Mouse (Mus musculus): ENCODE data around the gene Scg3.
"Not testable (repeated sequence)": the region's sequence is repeated elsewhere in the genome, so short reads cannot be mapped to it uniquely, and the experiment has no call there.

Gene Scg3

DNA sequence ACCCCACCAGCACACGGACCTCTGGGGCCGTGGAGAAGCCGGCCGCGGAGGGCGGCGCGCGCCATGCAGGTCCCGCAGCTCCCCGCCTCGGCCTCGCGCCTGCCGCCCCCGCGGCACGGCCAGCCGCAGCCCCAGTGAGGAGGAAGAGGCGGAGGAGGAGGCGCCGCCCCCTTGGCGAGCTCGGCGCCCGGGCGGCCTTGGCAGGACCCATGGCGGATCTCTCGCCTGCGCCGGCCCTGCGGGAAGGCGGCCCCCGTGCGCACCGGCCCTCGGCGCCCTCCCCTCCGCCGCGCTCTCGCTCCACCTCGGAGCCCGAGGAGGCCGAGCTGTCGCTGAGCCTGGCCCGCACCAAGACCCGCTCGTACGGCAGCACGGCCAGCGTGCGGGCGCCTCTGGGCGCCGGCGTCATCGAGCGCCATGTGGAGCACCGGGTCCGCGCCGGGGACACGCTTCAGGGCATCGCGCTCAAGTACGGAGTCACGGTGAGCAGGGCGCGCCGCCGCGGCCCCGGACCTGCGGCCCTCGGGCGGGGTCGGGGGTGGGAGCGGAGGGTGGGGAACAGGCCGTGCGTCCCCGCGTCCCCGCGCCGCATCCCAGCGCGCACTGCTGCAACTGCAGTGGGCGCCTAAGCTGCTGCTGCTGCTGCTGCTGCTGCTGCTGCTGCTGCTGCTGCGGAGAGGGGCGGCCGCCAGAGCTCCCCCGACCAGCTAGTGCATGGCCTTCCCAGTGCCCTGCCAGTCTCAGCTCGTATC lies 58.1 kb downstream of the Scg3 start, which contains the start of gene Lysmd2:
Gene Lysmd2, plus strand, starts transcription at position 186 of the 752 bp plus-strand sequence.
- DNase-seq (ENCODE audit: low spot score), result no peak

DNA sequence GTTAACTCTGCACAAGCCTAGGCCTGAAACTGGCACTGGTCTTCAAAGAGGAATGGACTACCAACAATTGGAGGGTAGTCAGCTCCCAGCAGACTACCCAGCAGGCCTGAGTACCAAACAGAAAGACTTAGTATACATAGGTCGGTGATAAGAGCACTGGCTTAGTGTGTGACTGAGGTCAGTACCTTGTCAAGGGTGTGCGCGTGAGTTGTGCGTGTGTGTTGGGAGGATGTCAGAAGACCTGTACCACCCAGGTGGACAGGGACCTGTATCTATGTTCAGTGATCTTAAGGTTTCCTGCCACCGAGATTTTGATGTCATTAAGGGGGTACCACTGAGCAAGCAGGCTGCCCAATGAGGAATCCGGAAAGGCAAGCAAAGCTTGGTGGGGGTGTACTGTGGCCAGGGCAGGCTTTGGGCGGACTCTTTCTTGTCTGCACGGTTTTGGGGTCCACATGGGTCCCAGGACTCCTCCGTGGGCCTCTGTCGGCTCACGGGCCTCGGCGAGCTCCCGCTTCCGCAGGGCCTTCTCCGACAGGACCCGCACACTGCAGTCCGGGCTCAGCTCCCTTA lies 58.8 kb downstream of the Scg3 start:
- no peak for DNase-seq (ENCODE audit: low spot score)

DNA sequence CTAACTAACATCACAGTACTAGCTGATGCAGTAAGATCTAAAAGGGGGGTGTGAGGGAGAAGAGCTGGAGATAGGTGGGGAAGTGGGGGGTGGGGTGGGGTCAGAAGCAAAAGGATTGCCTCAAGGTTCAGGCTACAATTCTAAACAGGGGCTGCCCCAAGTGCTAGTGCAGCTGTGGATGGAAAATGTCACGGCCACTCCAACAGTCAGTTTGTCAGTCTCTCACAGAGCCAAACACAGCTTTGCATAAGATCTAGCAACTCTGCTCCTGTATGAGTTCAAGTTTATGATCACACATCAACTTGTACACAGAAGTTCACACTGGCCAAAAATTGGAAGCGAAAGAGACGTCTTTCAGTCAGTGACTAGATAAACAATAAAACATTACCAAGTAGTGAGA lies 62.4 kb downstream of the Scg3 start:
- DNase-seq (ENCODE audit: low spot score), result no peak

DNA sequence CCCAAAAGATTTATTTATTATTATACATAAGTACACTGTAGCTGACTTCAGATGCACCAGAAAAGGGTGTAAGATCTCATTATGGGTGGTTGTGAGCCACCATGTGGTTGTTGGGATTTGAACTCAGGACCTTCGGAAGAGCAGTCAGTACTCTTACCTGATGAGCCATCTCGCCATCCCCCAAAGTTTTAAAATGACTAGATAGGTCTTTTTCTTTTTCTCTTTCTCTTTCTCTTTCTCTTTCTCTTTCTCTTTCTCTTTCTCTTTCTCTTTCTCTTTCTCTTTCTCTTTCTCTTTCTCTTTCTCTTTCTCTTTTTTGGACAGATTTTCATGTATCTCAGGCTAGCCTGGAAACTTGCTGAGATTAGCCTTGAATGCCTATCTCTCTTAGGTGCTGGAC lies 64.1 kb downstream of the Scg3 start:
- DNase-seq (ENCODE audit: low spot score), result not testable (repeated sequence)

DNA sequence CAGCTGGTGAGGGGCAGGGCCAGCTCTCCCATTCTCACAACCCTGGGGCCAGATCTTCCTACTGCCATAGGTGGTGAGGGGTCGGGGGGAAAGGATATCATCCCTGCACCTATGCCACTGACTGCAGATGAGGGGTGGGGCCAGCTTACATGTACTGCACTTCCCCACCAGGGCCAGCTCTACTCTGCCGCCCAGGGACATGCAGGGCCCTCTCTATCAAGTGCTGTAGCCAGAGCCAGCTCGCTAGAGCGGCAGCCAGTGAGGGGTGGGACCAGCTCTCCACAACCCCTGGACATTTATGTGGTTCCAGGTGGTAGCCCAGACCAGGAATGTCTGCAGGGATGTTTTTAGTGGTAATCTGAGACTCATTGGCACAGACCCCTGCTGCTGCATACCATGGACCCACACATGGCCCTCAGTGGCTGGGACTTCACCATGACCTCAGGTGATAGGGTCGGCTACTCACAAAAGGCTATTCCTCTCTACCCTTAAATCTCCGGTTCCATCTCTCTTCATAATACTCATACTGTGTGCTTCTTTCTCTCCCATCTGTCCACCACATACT lies 64.9 kb downstream of the Scg3 start:
- DNase-seq (ENCODE audit: low spot score), result no peak

DNA sequence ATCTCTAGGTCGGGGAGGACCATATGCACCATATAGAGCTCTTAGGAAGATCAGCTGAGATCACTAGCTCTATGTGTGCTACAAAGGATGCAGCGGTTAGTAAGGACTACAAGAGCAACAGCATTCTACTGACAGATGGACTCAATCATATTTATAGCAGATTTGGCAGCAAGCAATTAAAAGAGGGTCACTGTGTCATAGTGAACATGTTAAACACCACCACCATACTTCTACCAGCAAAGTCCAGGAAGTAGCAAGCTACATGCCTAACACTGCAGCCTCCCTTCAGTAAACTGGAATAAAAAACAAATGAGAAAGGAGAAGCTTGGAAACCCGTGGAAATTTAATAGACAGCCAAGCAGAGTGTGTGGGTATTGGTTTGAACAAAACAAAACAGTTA lies 67.3 kb downstream of the Scg3 start:
- DNase-seq (ENCODE audit: low spot score), result no peak

DNA sequence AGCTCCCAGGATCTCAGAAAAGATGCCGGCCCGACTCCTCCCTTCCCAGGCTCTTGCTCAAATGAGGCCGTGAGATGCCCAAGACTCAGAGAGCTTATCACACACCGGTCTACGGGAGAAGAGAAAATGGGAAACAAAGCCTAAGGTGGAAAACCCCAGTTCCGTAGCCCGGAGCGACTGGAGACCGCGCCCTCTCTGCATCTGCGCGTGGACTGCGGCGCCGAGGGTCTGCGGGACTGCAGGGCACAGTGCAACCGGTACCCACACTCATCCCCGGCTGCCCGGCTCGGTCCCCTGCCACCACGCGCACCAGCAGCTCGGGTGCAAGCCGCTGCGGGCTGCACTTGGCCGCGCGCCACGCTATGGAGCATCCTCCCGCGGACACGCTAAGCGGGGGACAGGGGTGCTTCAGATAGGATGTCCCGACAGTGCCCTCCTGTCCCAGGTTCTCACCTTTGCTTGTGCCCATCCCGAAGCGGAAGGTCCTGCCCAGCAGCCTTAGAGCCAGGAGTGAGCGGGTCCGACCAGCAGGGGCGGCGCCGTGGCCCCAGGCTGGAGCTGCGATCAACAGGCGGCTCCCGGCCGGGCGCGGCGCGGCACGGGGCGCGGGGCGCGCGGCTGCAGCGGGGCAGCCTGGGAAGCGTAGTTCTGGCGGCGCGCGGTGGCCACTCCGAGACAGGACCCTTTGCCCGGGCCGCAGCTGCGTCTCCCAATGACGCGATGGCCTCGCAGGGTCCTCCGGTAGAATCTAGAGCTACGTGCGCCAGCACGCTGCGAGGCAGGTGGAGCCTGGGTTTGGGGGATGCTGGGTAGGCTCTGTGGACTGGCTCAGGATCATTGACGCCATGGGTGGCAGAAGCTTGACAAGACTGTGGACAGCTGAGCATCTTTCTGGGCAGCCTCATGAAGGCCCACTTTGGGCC lies 73.0 kb downstream of the Scg3 start, which contains the start of gene Tmod2:
Gene Tmod2, minus strand, starts transcription at position 755 of the 923 bp plus-strand sequence.
- DNase-seq (ENCODE audit: low spot score), result no peak

DNA sequence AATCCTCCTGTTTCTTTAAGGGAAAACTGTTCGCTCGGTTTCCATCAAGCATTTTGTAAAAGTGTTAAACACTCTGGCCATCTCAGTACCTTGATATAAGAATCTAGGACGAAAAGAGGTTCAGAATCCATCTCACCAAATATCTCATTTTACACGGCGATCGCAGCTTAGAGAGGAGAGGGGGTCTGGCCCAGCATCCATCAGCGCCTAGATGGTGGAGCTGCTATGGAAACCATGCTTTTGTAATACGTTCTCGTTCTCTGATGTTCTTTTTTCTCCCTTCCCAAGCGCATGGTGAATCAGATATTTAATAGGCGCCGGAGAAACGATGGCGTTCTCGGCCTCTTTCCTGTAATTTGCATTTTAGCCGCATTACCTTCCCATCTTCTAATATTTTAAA lies 73.9 kb downstream of the Scg3 start:
- no peak for DNase-seq (ENCODE audit: low spot score)

DNA sequence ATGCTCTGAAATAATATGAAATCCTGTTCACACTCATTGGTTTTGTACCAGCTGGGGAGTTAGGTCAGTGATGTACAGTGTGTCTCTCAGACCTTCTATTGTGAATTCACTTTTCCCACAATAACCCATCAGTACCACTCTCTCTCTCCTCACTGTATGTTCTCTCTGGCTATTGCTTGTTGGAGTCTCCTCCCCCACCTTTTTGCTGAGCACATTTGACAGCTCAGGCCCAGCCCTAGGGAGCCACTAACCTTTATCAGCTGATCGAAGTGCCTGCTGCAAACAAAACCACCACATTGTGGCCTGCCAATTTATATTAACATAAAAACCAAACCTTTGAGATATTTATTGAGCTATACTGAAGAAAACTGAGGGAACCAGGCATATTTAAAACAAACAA lies 74.4 kb downstream of the Scg3 start:
- DNase-seq (ENCODE audit: low spot score), result no peak

DNA sequence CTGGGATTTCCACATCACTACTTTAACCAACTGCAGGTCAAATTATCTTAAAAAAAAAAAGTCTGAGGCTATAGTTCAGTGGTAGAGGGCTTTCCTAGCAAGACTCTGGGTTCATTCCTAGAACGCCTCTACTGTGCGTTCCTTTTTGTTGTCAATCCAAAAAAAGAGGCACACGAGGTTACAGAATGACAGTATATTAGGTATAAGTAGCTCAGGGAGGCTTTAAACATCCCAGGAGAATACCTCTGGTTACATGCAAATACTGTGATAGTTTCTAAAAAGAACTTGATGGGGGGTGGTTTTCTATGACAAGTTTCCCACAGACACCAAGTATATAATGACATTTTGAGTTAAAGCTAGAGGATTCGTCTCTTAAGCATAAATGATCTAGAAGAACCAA lies 76.4 kb downstream of the Scg3 start:
- no peak for DNase-seq (ENCODE audit: low spot score)

DNA sequence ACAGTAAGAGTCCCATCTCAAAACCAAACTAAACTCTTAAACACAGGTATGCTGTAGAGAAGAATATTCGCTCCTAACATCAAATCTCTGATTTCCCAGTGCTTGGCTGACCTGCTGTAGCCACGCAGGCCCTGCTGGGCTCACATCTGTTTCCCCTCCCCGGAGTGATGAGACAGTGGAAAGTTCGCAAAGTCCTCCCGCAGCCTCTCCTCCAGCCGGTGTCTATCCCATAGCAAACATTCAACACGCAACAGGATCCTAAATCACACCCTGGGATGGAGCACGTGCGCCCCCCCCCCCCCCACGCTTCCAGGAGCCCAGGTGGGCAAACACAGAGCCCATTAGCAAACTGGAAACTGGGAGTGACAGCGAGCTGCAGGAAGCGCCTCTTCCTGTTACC lies 82.3 kb downstream of the Scg3 start:
- DNase-seq (ENCODE audit: low spot score), result no peak

DNA sequence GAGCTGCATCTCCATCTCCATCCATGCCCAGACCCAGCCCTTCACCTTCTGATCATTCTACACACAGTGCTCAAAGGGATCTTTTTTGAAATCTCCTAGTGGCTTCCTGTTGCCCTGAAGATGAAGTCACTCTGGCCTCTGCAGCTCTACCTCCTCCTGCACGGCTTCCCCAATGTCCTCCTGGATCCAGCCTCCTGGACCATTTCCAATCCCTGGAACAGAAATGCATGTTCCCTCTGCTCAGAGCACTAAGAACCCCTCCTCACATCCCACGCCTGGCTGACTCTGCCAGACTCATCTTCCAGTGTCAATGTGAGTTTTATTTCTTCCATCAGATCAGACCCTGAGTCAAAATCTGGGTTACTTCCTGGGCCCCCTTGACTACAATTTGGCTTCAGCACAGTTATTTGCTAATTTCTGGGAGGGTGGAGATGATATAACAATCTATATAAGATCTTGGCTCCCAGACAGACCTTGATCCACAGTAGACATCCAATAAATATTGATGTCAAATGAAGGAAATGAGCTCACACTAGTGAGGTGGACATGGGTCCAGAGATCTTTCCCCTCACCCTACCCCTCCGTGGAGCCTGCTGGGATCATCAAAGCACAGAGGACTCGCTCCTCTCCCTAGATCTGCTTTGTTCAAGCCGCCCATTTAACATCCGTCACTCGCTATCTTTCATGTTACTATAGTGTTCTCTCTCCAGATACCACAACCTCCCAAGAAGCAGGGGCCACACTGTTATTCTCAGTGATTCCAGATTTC lies 83.5 kb downstream of the Scg3 start:
- no peak for DNase-seq (ENCODE audit: low spot score)

DNA sequence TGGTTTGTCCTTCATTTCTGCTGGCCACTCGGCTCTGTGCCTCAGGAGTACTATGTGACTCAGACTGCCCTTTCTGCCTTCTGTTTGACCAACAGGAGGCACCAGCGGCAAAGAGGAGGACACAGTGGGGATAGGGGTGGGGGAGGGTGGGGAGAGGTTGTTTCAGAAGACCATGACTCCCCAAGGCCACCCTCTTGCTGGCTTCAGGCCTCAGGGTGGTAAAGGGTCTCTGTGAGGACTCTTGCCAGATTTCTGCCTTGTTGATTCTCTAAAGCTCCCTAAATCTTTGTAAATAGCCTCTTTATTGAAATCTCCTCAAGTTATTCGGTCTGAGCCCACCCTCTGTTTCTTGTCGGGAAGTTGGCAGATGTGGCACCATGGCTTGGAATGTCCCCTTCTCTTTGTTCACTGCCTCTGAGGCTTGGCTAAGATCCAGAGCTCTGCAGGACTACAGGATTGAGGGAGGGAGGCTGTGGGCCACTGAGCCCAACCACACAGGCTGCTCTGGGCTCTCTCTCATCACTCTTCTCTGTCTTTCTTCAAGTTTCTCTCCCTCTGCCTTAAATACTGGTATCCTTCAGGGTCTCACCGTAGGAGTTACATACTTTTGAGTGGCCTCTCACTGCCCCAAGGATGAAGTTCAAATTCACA lies 84.5 kb downstream of the Scg3 start:
- DNase-seq (ENCODE audit: low spot score), result no peak

DNA sequence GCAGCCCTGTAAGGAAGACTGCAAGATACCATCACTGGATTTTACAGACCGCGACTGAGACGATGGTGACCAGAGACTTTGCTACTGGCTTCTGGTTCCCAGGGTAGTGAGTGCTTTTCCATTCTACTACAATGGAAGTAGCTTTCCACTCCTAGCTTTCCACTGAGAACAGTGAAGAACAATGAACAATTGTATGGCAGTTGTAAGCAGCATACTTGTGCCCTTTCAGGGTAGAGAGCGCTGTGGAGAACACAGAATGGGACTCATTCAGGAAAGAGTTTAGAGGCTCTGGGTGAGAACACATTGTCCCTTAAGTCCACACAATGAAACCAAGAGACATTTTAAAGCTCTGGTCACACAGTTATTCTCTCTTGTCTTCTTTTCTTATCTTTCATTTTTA lies 86.3 kb downstream of the Scg3 start:
- no peak for DNase-seq (ENCODE audit: low spot score)

DNA sequence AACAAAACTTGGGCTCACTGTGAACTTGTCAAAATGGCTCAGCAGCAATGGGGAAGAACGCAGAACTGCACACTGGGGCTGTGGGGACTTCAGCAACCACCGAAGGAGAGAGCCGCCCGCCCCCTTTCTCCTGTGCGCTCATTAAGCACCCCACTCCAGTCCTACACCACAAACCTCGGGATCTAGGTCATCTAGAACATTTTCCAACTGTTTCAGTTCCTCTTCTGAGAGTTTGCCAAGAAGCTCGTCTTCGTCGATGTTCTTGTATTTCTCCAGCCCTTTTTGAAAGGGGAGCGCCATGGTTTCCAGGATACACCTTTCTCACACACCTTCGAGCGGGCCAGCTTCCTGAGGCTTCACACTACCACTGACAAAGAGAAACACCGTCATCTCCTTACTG lies 86.8 kb downstream of the Scg3 start:
- no peak for DNase-seq (ENCODE audit: low spot score)

DNA sequence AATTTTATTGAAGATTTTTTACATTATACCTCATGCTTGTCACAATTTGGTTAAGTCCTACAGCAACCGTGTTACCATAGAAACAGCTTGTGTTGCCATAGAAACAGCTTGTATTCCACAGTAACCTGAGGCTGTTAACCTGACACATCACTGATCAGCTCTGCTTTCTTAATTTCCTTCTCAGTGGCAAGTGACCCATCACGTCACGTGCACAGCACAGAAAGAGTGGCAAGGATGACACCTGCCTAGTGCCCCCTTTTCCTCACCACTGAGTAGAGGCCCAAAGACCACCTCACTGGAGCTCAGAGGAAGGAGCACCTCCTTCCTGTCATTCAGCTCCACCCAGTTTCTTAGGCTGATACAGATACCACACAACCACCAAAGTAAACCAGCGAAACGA lies 90.4 kb downstream of the Scg3 start:
- no peak for DNase-seq (ENCODE audit: low spot score)

All from layer of hippocampus, adult 9-10 months (tissue).